Mouse (Mus musculus): ENCODE data around the gene Olfr1564. TPM values are rescaled to one million over a fixed set of nuclear protein-coding genes. Genes with fewer than 3 reads are reported as not detected.

Gene Olfr1564
- under 1 TPM in 1 of 2 experiments, not detected in 1; 0.01 TPM for polyA plus RNA-seq (2012; fragmentation: generic; extraction: Trizol)

DNA sequence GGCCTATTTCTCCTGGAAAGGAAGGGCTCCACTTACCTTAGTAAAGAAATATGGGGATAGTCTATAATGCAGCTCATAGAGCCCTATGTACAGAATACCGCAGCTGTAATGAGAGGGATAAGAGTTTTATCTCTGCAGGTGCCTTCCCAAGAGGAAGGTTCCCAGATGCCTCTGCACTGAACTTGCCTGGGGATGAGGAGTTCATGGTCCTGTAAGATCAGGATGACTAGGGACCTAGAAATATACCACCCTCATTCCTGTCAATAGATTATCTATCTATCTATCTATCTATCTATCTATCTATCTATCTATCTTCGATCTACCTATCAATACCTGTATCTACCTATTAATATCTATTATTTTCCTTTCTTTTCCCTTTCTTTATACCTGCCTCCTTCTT is at the start of gene Olfr1564:
Gene Olfr1564 (minus strand): TSS at position 101 of the 400 bp plus-strand sequence.

DNA sequence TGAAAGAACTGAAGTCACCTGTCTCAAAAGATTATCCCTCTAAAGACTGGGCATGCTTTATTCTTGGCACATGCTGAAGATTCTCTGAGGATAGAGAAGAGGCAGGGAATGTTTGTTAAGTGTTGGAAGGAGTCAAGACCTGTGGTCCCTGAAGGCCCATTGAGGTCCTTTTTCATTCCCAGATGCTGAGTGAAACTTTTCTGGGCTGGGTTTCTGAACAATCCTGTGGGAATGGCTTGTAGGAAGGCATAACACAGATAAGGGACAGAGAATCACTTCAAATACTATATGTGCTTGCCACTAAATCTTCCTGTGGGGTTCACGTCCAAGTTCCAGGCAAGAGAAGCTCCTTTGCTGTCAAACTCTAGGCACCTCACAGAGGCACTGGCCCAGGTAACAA is 42.9 kb upstream of the Olfr1564 start, which contains the start of gene Olfr63:
Gene Olfr63 (plus strand): TSS at position 301 of the 400 bp plus-strand sequence.

DNA sequence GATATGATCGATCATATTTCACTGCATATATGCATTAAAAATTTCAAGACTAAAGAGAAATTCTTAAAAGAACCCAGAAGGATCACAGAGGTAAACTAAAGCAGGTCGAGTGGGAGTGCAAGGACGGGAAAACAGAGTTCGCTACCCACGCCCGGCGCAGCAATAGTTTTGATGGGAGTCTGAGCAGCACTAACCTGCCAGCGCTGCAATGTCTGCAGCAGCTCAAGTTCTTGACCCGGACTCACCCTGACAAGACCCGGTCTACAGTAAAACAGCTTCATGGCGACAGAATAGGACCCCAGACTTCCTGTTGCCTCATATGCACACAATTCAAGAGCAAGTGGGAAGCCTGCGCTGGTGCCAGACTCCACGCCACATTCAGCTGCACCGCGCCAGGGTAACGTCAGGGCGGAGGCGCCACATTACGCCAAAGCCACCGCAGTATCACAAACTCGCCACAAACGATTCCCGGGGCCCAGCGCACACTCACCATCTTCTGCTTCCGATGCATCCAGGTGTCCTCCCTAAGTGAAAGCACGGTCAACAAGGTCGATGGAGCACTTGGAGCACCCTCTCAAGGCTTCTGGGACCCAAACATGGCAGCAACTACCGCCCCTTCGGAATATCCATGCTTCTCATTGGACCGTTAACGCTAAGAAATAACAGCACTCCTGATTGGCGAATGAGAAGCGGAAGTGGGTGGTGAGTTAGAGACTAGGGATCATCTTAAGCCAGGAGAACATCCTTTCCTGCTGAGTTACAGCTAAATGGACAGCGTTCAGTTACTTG is 33.2 kb upstream of the Olfr1564 start, which contains the start of gene Zfp955a:
Gene Zfp955a (minus strand): TSS at position 616 of the 789 bp plus-strand sequence.

DNA sequence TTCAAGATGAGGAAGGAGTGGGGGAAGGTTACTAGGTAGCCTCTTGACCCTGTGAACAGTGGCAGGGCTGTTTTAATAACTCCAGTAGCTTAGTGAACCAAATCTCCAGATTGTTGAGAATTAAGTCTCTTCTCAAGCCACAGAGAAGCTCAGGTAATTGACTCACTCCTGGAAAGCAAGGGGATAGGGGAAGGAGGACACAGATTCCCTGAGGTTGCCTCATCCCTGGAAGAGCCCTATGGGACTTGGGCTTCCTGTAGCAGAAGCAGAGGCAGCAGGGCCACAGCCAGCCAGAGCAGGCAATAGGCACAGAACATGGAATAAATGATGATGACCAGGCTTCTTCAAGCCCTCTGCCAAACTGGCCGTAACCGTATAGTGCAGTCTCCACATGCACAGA is 30.5 kb downstream of the Olfr1564 start, which contains the start of gene Olfr239:
Gene Olfr239 (plus strand): TSS at position 301 of the 400 bp plus-strand sequence.

DNA sequence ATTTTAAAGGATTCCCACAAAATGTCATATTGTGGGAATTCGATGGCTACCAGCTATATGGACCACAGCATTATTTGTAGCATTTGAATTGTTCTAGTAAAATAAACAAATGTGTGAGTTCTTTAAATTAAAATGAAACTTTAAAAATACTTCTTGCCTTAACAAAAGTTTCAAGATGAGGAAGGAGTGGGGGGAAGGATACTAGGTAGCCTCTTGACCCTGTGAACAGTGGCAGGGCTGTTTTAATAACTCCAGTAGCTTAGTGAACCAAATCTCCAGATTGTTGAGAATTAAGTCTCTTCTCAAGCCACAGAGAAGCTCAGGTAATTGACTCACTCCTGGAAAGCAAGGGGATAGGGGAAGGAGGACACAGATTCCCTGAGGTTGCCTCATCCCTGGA is 53.3 kb downstream of the Olfr1564 start, which contains the start of gene Olfr55:
Gene Olfr55 (plus strand): TSS at position 301 of the 400 bp plus-strand sequence.

Other genes with a start within 250 kb of the Olfr1564 start
- 1 to 10 TPM in 1 of 2 experiments, under 1 TPM in 1; 0.13 to 3.9 TPM for gene Zfp952, start 228.6 kb downstream of the Olfr1564 start, polyA plus RNA-seq (2012; fragmentation: generic; extraction: Trizol)
- gene Zfp763, start 188.3 kb downstream of the Olfr1564 start, polyA plus RNA-seq (2012; fragmentation: generic; extraction: Trizol) = 1 to 10 TPM in 1 of 2 experiments, under 1 TPM in 1; 0.06 to 1.1 TPM
- gene 4921501E09Rik, start 153.6 kb downstream of the Olfr1564 start, polyA plus RNA-seq (2012; fragmentation: generic; extraction: Trizol) = not detected
- gene Zfp563, start 132.4 kb downstream of the Olfr1564 start, polyA plus RNA-seq (2012; fragmentation: generic; extraction: Trizol) = 1 to 10 TPM in 1 of 2 experiments, under 1 TPM in 1; 0.08 to 1.9 TPM
- gene Morc2b, start 82.0 kb downstream of the Olfr1564 start, polyA plus RNA-seq (2012; fragmentation: generic; extraction: Trizol) = under 1 TPM in 1 of 2 experiments, not detected in 1; 0.08 TPM
- not detected for gene Olfr55, start 53.2 kb downstream of the Olfr1564 start, polyA plus RNA-seq (2012; fragmentation: generic; extraction: Trizol)
- gene Olfr239, start 30.4 kb downstream of the Olfr1564 start, polyA plus RNA-seq (2012; fragmentation: generic; extraction: Trizol) = not detected
- 1 to 10 TPM in 1 of 2 experiments, under 1 TPM in 1; 0.07 to 2.1 TPM for gene Zfp955a, start 33.5 kb upstream of the Olfr1564 start, polyA plus RNA-seq (2012; fragmentation: generic; extraction: Trizol)
- not detected for gene Olfr63, start 43.0 kb upstream of the Olfr1564 start, polyA plus RNA-seq (2012; fragmentation: generic; extraction: Trizol)
- gene Zfp955b, start 67.9 kb upstream of the Olfr1564 start, polyA plus RNA-seq (2012; fragmentation: generic; extraction: Trizol) = 1 to 10 TPM in 1 of 2 experiments, under 1 TPM in 1; 0.09 to 2.3 TPM
- gene Zfp81, start 137.2 kb upstream of the Olfr1564 start, polyA plus RNA-seq (2012; fragmentation: generic; extraction: Trizol) = under 1 TPM; 0.07 to 0.86 TPM
- 1 to 10 TPM in 1 of 2 experiments, under 1 TPM in 1; 0.13 to 2.5 TPM for gene Zfp101, start 173.0 kb upstream of the Olfr1564 start, polyA plus RNA-seq (2012; fragmentation: generic; extraction: Trizol)
- under 1 TPM; 0.01 to 0.18 TPM for gene Actl9, start 211.2 kb upstream of the Olfr1564 start, polyA plus RNA-seq (2012; fragmentation: generic; extraction: Trizol)